Mouse (Mus musculus): ENCODE results near the gene Rpl14. TPM values are rescaled to one million over a fixed set of nuclear protein-coding genes. Genes with fewer than 3 reads are reported as not detected.

Rpl14 gene
- polyA plus RNA-seq, 1 experiment from 2014 or later = 783 TPM

DNA sequence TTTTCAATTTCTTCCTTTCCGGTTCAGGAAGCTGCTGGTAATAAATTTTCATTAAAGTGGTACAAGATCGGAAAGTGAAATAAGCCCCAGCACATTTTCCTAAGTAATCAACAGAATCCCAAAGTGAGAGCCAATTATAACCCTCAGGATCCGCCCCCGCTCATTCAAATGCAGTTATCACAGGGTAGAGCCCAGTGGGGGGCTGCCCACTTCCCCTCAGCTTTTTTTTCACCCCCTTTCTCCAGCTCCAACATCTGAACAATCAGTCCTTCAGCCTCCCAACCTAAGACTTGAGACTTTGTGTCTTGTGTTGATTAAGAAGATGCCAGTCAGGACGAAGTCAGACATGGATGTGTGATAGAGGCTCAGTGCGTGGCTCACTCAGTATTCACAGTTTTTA lies 23.6 kb downstream of the Rpl14 start:
- 63% methylated on average over 6 of the region's 6 CpGs for WGBS
- no peak for ATAC-seq (replicated peaks; ENCODE audit: low FRiP score)
- no peak overlapping the region for H3K27ac ChIP-seq
- no peaks in the 10 kb centered on the region for H3K9me3 ChIP-seq (replicated peaks)
- H3K4me1 ChIP-seq = peaks cover 23% of the 10 kb centered on the region
- no peak overlapping the region for H3K9ac ChIP-seq
- no peak overlapping the region for H3K4me3 ChIP-seq (replicated peaks)
- no peak overlapping the region for H3K4me2 ChIP-seq
- H3K36me3 ChIP-seq = no peaks in the 10 kb centered on the region
- H3K27me3 ChIP-seq = no peaks in the 10 kb centered on the region

DNA sequence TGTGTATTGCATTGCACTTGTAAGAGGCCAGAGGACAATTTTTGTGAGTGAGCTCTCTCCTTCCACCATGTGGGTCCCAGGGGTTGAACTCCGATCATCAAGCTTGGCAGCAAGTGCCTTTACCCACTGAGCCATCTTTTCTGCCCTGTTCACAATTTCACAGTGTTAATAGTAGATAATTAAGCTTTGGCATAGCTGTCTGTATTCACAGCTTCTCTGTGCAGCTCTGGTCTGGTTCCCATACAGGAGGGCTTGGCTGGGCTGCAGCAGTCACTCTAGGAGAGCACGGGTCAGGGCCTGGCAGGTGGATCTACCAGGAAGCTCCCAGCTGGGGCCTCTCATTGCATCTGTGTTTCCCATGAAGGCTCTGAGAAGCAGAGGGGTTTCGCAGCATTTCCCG lies 24.1 kb downstream of the Rpl14 start:
- 67% methylated on average over 4 of the region's 4 CpGs for WGBS

DNA sequence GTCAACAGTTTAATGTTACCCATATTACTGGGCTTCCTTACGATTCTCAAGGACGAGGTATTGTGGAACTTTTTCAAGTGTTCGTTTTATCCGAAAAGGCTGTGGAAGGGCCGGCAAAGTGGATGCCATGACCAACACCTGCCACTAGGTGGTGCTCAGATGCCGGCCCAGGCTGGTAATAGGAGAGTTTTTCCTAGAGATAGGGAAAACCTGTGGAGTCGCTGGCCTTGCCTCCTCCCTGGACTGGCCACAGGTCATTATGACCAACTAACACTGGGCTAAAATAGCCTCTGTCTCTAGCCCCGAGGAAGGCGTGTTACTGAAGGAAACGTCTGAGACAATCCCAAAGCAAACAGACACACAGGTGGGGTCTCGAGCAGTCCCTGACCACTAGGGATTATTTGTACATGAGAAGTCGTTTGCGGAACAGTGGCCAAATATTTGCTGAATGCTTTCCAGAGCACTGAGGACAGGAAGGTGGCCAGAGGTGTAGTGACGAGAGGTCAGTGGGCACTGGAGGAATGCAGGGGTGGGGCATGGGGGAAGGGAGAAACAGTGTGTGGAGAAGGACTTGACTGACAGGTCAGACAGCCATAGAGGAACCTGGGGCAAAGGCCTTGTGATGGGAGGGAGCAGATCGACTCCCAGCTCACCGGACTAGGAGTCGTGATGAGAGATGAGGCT lies 30.4 kb downstream of the Rpl14 start:
- ATAC-seq (replicated peaks; ENCODE audit: low FRiP score) = peak; percentile 54
- 21% methylated on average over 17 of the region's 17 CpGs for WGBS
- Histone ChIP-seq H3K4me1 (peaks cover 23% of the 10 kb centered on the region), H3K27ac (no peak overlapping the region), H3K27me3 (no peaks in the 10 kb centered on the region), H3K4me2 (peak overlapping the region; percentile 7; the same call in 1 of the 2 replicates), H3K9me3 (replicated peaks) (no peaks in the 10 kb centered on the region), H3K9ac (no peak overlapping the region), H3K4me3 (replicated peaks) (no peak overlapping the region), H3K36me3 (no peaks in the 10 kb centered on the region)

More for the DNA sequence above, 24.1 kb downstream of the Rpl14 start:
- H3K4me2 ChIP-seq = no peak overlapping the region
- H3K36me3 ChIP-seq = no peaks in the 10 kb centered on the region
- no peak overlapping the region for H3K9ac ChIP-seq
- peaks cover 23% of the 10 kb centered on the region for H3K4me1 ChIP-seq
- no peaks in the 10 kb centered on the region for H3K27me3 ChIP-seq
- H3K27ac ChIP-seq = no peak overlapping the region
- ATAC-seq (replicated peaks; ENCODE audit: low FRiP score) = no peak
- H3K4me3 ChIP-seq (replicated peaks) = no peak overlapping the region
- no peaks in the 10 kb centered on the region for H3K9me3 ChIP-seq (replicated peaks)

DNA sequence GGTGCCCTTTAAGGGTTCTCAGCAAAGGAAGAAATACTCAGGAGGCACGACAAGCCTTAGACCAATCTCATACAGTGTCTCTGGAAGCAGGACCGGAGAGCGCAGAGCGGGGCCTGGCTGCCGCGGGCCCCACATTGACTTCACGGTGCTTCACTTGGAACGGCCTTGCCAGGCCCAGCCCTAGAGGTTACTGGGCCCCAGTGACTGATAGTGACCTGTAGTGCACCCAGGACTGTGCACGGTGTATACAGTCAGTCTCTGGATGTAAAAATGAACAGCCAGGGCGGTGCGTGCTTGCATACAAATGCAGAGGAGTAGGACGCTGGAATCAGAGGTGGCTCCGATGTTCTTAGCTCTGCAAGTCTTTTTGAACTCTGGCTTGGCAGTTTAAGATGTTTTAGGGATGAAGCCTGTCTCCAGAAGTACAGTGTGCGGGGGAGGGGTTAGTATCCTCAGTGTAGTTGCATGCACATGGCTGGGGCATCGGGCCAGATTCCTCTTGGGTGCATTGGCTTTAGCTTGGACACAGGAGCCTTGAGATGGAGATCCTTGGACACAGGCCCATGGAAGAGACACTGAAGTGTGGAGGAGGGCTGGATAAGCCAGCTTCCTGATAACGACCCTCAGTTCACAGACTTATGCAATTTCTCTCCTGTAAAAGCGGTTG lies 31.1 kb downstream of the Rpl14 start:
- peak overlapping the region; percentile 44 for H3K4me2 ChIP-seq
- no peaks in the 10 kb centered on the region for H3K36me3 ChIP-seq
- no peak overlapping the region for H3K9ac ChIP-seq
- H3K4me1 ChIP-seq = peaks cover 23% of the 10 kb centered on the region
- no peaks in the 10 kb centered on the region for H3K27me3 ChIP-seq
- no peak overlapping the region for H3K27ac ChIP-seq
- H3K9me3 ChIP-seq (replicated peaks) = peaks cover 1% of the 10 kb centered on the region; the same call in 1 of the 2 replicates
- 0 out of 2 replicates have a peak overlapping the region, but pooled peaks have one; percentile 8 for H3K4me3 ChIP-seq (replicated peaks)
- peak; percentile 63 for ATAC-seq (replicated peaks; ENCODE audit: low FRiP score)
- WGBS = 54% methylated on average over 17 of the region's 17 CpGs

DNA sequence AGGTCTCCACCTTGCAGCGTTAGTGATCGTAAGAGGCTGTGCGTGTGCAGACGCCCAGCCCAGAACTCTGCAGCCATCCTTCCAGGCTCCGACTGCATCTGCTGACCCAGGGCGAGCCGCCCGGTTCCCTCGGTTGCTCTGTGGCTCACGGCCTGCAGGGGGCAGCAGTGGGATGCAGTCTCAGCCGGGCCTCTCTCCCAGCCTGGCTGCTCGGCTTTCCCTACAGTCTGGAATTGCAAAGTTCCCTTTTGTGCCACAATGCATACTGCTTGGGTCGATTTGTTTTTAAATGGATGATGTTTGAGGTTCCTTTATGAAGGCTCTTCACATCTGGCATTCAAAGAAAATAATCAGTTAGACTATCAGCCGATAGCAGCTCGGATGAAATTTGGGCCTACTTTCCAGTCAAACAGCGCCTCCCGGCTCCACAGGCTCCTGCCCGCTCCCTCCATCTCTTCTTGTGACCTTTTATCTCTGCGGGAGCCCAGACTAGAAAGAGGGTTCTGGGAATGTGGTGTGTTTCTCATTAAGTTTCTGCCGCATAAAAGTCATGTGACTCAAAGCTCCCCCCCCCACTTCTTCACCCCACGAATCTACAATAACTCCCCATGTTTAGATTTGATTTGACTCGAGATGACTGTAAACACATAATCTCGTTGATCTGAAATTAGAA lies 31.7 kb downstream of the Rpl14 start:
- H3K4me1 ChIP-seq = peaks cover 23% of the 10 kb centered on the region
- 0 out of 2 replicates have a peak overlapping the region, but pooled peaks have one; percentile 10 for H3K27ac ChIP-seq
- 0 out of 2 replicates have a peak overlapping the region, but pooled peaks have one; percentile 8 for H3K4me3 ChIP-seq (replicated peaks)
- 7% methylated on average over 23 of the region's 23 CpGs for WGBS
- H3K4me2 ChIP-seq = peak overlapping the region; percentile 44
- no peaks in the 10 kb centered on the region for H3K27me3 ChIP-seq
- H3K36me3 ChIP-seq = no peaks in the 10 kb centered on the region
- peak; percentile 89 for ATAC-seq (replicated peaks; ENCODE audit: low FRiP score)
- H3K9me3 ChIP-seq (replicated peaks) = peaks cover 8% of the 10 kb centered on the region
- H3K9ac ChIP-seq = 0 out of 2 replicates have a peak overlapping the region, but pooled peaks have one; percentile 5

DNA sequence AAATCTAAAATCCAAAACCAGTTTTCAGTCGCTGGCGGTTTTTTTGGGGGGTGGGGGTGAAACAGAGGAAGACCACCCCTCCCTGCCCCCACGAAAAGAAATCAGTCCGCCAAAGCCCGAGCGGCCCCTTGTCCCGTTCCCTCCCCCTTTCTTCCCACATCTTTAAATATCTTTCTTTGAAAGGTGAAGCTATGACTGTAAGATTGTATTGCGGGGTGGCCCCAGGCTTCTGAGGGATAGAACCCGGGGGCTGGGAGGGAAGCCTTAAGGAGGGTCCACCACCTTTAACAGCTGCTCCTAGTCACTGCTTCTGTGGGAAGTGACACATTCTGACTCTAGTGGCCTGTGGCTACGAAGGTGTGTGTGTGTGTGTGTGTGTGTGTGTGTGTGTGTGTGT lies 32.3 kb downstream of the Rpl14 start:
- 0 out of 2 replicates have a peak overlapping the region, but pooled peaks have one; percentile 5 for H3K9ac ChIP-seq
- H3K4me1 ChIP-seq = peaks cover 23% of the 10 kb centered on the region
- no peak overlapping the region for H3K27ac ChIP-seq
- no peaks in the 10 kb centered on the region for H3K36me3 ChIP-seq
- peak overlapping the region; percentile 44 for H3K4me2 ChIP-seq
- WGBS = 20% methylated on average over 10 of the region's 10 CpGs
- no peak for ATAC-seq (replicated peaks; ENCODE audit: low FRiP score)
- no peaks in the 10 kb centered on the region for H3K27me3 ChIP-seq
- peaks cover 12% of the 10 kb centered on the region for H3K9me3 ChIP-seq (replicated peaks)
- no peak overlapping the region for H3K4me3 ChIP-seq (replicated peaks)

DNA sequence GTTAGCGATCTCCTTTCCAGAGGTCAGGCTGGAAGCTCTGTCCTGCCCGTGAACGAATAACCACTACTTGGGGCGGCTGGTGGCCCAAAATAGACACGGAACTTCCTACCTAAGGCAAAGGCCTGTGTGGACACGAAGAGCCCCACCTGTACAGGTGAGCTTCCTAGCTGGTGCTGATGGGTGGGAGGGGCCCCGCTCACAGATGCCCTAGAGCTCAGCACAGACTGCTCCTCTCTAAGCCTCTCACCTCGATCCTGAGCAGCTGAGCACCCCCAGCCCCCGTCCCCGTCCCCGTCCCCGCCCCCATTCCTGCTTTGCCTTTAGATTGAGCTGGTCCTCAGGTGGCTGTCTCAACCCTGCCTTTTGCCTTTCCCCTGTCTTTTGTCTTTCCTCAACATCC lies 32.7 kb downstream of the Rpl14 start:
- no peak for ATAC-seq (replicated peaks; ENCODE audit: low FRiP score)
- H3K36me3 ChIP-seq = no peaks in the 10 kb centered on the region
- 31% methylated on average over 12 of the region's 12 CpGs for WGBS
- H3K27me3 ChIP-seq = no peaks in the 10 kb centered on the region
- H3K9ac ChIP-seq = no peak overlapping the region
- no peak overlapping the region for H3K4me3 ChIP-seq (replicated peaks)
- no peak overlapping the region for H3K27ac ChIP-seq
- H3K9me3 ChIP-seq (replicated peaks) = peaks cover 12% of the 10 kb centered on the region
- peaks cover 23% of the 10 kb centered on the region for H3K4me1 ChIP-seq
- H3K4me2 ChIP-seq = no peak overlapping the region

DNA sequence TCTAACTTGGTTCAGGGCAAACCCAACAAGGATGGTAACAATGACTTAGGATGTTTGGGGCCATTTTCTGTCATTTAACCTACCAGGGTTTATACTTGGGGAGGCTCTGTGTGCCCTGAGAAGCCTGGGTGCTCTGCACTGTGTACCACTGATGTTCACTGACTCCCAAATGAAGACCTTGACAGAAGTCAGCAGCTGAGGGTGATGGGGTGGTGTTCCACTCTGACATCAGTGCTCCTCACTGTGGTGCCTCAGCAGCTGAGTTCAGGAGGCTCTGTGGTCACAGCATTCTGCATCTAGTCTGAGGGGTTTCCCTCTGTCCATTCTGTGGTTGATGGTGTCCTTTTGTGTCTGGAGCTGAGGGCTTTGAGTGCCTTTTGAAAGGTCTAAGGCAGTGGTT lies 39.8 kb downstream of the Rpl14 start:
- H3K9ac ChIP-seq = no peak overlapping the region
- ATAC-seq (replicated peaks; ENCODE audit: low FRiP score) = no peak
- H3K4me1 ChIP-seq = no peaks in the 10 kb centered on the region

DNA sequence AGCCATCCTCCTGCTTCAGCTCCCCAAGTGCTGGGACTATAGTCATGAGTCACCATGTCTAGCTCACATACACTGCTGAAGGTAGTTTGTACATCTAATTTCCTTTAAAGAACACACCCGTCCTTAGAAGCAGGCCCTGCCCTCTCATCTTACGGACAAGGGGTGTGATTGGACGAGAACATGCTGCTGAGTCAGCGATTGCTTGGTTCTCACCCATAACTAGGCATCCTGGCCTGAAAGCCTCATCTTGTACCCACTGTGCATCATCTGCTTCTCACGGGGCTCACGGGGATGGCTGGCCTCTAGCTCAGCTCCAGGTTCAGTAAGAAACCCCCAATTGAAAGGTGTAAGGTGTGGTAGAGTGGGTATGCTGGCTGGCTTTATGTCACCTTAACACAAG lies 42.8 kb downstream of the Rpl14 start:
- Histone ChIP-seq H3K27me3 (0 out of 2 replicates have a peak, but pooled peaks cover 2% of the 10 kb centered on the region), H3K9ac (no peak overlapping the region), H3K27ac (no peak overlapping the region), H3K4me1 (no peaks in the 10 kb centered on the region), H3K4me3 (replicated peaks) (no peak overlapping the region), H3K9me3 (replicated peaks) (no peaks in the 10 kb centered on the region), H3K4me2 (no peak overlapping the region), H3K36me3 (no peaks in the 10 kb centered on the region)
- 90% methylated on average over 6 of the region's 6 CpGs for WGBS
- no peak for ATAC-seq (replicated peaks; ENCODE audit: low FRiP score)

More for the DNA sequence above, 39.8 kb downstream of the Rpl14 start:
- no peaks in the 10 kb centered on the region for H3K36me3 ChIP-seq
- H3K4me2 ChIP-seq = no peak overlapping the region
- H3K27ac ChIP-seq = no peak overlapping the region
- no peaks in the 10 kb centered on the region for H3K27me3 ChIP-seq
- peaks cover 12% of the 10 kb centered on the region for H3K9me3 ChIP-seq (replicated peaks)
- H3K4me3 ChIP-seq (replicated peaks) = no peak overlapping the region

DNA sequence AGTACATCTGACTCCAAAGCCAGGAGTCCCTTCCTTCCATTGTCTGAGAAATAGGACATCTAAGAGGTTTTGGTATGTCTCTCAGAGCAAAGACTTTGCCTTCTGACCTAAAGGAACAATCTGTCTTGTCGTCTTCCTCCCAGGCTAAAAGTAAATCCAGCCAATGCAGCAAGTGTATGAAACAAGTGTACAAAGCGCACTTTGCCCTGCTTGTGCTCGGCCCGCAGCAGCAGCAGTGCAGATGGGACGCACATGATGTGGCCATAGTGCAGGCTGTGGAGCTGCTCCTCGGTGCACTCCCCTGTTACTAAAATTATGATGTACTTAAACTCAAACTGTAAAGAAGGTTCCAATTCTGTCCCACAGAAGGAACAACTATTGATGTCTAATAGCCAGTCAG lies 46.9 kb downstream of the Rpl14 start:
- Histone ChIP-seq H3K27ac (no peak overlapping the region), H3K4me3 (replicated peaks) (no peak overlapping the region), H3K4me2 (no peak overlapping the region), H3K4me1 (peaks cover 12% of the 10 kb centered on the region), H3K36me3 (no peaks in the 10 kb centered on the region), H3K9ac (no peak overlapping the region), H3K27me3 (0 out of 2 replicates have a peak, but pooled peaks cover 5% of the 10 kb centered on the region), H3K9me3 (replicated peaks) (0 out of 2 replicates have a peak, but pooled peaks cover 4% of the 10 kb centered on the region)
- no peak for ATAC-seq (replicated peaks; ENCODE audit: low FRiP score)
- 80% methylated on average over 6 of the region's 6 CpGs for WGBS

DNA sequence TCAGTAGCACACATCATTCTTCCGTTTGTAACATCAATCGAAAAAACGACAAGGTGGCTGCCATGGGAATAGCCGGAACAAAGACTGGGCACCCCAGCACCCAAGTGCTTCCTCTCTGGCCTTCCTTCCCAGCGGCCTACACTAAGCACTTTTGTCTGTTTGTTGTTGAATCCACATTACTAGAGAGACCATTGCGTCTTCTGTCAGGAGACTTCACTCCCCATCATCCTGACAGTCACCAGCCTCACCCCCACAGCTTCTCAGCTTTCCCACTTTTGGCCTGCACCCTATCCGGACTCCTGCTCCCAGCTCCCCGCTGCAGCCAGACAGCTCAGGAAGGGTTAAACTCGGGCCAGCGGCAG lies 48.1 kb downstream of the Rpl14 start:
- ATAC-seq (replicated peaks; ENCODE audit: low FRiP score) = no peak; the same call in 1 of the 2 replicates
- Histone ChIP-seq H3K9ac (0 out of 2 replicates have a peak overlapping the region, but pooled peaks have one; percentile 17), H3K4me2 (peak overlapping the region; percentile 62), H3K4me1 (peaks cover 12% of the 10 kb centered on the region), H3K4me3 (replicated peaks) (peak overlapping the region; percentile 33), H3K9me3 (replicated peaks) (0 out of 2 replicates have a peak, but pooled peaks cover 5% of the 10 kb centered on the region), H3K36me3 (no peaks in the 10 kb centered on the region), H3K27ac (no peak overlapping the region), H3K27me3 (0 out of 2 replicates have a peak, but pooled peaks cover 5% of the 10 kb centered on the region)
- 17% methylated on average over 10 of the region's 10 CpGs for WGBS

Data from kidney, embryonic 15.5 days (tissue).